Mouse (Mus musculus): ENCODE results near the gene Plcg2. TPM values are rescaled to one million over a fixed set of nuclear protein-coding genes. Genes with fewer than 3 reads are reported as not detected.

The Plcg2 gene
- polyA plus RNA-seq, 2 experiments, result 3.2 to 3.6 TPM

GRCm38 (mm10) chr8:117660358-117661031 lies 162.4 kb downstream of the Plcg2 start:
- H3K27me3 ChIP-seq (ENCODE audit: control insufficient read depth, insufficient read depth, low read length), result no peaks in the 10 kb centered on the region
- 33% methylated on average over 11 of the region's 11 CpGs for WGBS
- peak overlapping the region; percentile 19; the same call in 1 of the 2 replicates for H3K27ac ChIP-seq (replicated peaks; ENCODE audit: low read depth, low read length)
- no peak overlapping the region for H3K4me3 ChIP-seq (replicated peaks; ENCODE audit: low read length)
- H3K36me3 ChIP-seq (ENCODE audit: control insufficient read depth, insufficient read depth, low read length), result no peaks in the 10 kb centered on the region
- H3K4me1 ChIP-seq (ENCODE audit: control insufficient read depth, insufficient read depth, low read length), result peaks cover 13% of the 10 kb centered on the region
- H3K9me3 ChIP-seq (ENCODE audit: control insufficient read depth, low read length), result no peaks in the 10 kb centered on the region
- H3K4me2 ChIP-seq (replicated peaks; ENCODE audit: low read depth, low read length, severe bottlenecking), result 0 out of 2 replicates have a peak overlapping the region, but pooled peaks have one; percentile 6
- H3K9ac ChIP-seq (ENCODE audit: low read depth, low read length, severe bottlenecking), result no peak overlapping the region
- peak; percentile 90 for ATAC-seq (ENCODE audit: low FRiP score, low read depth)
- peak; percentile 68 for DNase-seq (ENCODE audit: low spot score)
- TF ChIP-seq POLR2A (IDR thresholded peaks at IDR 0.05; ENCODE audit: borderline replicate concordance, extremely low read depth, insufficient read depth, insufficient read length), result no peak

DNA sequence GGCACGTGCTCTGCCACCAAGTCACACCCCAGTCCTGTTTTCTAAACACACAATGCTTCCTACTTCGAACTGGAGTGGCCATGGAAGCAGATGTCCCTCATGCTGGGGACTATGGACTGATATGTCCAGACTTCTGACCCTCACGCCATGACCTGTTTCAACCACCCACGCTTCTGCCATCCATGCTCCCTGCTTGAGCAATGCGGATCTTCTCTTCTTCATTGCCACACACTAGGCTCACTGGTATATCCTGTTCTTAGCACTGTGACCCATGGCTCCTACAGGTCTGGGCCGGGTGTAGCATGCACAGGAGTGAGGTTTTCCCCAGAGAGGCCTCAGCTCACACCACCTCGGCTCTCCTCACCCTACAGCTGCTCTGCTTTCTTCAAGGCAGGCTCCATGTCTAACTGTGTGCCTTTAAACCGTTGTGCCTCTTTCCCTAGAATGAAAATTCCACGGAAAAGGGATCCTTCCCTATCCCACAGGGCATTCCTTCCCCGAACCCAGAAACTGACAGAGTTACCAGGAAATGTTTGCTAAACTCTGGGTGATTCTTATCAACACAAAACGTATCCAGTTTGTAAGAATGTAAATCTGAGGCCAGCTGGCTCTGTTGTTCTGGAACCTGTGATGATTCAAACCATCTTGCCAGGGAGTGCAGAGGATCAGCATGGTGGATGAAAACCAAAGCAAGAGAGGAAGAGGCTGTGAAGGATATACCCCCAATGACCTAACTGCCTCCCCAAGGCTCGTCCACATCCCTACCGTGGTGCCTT lies 169.4 kb downstream of the Plcg2 start:
- WGBS, result 80% methylated on average over 13 of the region's 13 CpGs
- H3K36me3 ChIP-seq (ENCODE audit: control insufficient read depth, insufficient read depth, low read length), result no peaks in the 10 kb centered on the region
- H3K4me2 ChIP-seq (replicated peaks; ENCODE audit: low read depth, low read length, severe bottlenecking), result no peak overlapping the region
- no peaks in the 10 kb centered on the region for H3K27me3 ChIP-seq (ENCODE audit: control insufficient read depth, insufficient read depth, low read length)
- H3K9ac ChIP-seq (ENCODE audit: low read depth, low read length, severe bottlenecking), result no peak overlapping the region
- H3K27ac ChIP-seq (replicated peaks; ENCODE audit: low read depth, low read length), result no peak overlapping the region
- H3K4me3 ChIP-seq (replicated peaks; ENCODE audit: low read length), result no peak overlapping the region
- ATAC-seq (ENCODE audit: low FRiP score, low read depth), result no peak
- TF ChIP-seq POLR2A (IDR thresholded peaks at IDR 0.05; ENCODE audit: borderline replicate concordance, extremely low read depth, insufficient read depth, insufficient read length), result no peak
- no peaks in the 10 kb centered on the region for H3K9me3 ChIP-seq (ENCODE audit: control insufficient read depth, low read length)
- no peak for DNase-seq (ENCODE audit: low spot score)
- H3K4me1 ChIP-seq (ENCODE audit: control insufficient read depth, insufficient read depth, low read length), result no peaks in the 10 kb centered on the region

DNA sequence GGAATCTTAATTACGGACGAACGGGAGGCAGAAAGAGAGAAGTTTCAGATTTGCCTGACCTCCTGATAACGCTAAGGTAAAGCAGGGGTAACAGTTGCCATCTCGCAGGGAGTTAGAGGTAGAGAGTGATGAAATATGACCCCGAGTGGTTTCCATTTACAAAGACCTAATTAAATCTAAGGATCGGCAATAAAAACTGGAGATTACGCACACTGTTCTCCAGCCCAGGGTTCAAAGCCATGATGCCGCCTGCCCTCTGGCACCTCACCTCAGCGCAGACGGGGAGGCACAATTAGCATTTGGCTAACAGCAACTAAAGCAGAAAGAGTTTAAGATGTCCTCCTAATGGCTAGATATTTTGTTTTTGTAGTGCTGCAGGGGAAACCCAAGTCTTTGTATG lies 172.4 kb downstream of the Plcg2 start:
- TF ChIP-seq POLR2A (IDR thresholded peaks at IDR 0.05; ENCODE audit: borderline replicate concordance, extremely low read depth, insufficient read depth, insufficient read length), result no peak
- Histone ChIP-seq H3K4me2 (replicated peaks; ENCODE audit: low read depth, low read length, severe bottlenecking) (peak overlapping the region; percentile 6; the same call in 1 of the 2 replicates), H3K4me1 (ENCODE audit: control insufficient read depth, insufficient read depth, low read length) (no peaks in the 10 kb centered on the region), H3K4me3 (replicated peaks; ENCODE audit: low read length) (no peak overlapping the region), H3K27ac (replicated peaks; ENCODE audit: low read depth, low read length) (no peak overlapping the region), H3K9me3 (ENCODE audit: control insufficient read depth, low read length) (no peaks in the 10 kb centered on the region), H3K36me3 (ENCODE audit: control insufficient read depth, insufficient read depth, low read length) (no peaks in the 10 kb centered on the region), H3K27me3 (ENCODE audit: control insufficient read depth, insufficient read depth, low read length) (no peaks in the 10 kb centered on the region), H3K9ac (ENCODE audit: low read depth, low read length, severe bottlenecking) (no peak overlapping the region; the same call in 1 of the 2 replicates)
- peak; percentile 27 for DNase-seq (ENCODE audit: low spot score)
- 3% methylated on average over 11 of the region's 11 CpGs for WGBS
- ATAC-seq (ENCODE audit: low FRiP score, low read depth), result no peak

GRCm38 (mm10) chr8:117672558-117672957 lies 174.5 kb downstream of the Plcg2 start:
- H3K9ac ChIP-seq (ENCODE audit: low read depth, low read length, severe bottlenecking), result no peak overlapping the region
- no peak overlapping the region for H3K4me3 ChIP-seq (replicated peaks; ENCODE audit: low read length)
- H3K36me3 ChIP-seq (ENCODE audit: control insufficient read depth, insufficient read depth, low read length), result no peaks in the 10 kb centered on the region
- no peaks in the 10 kb centered on the region for H3K4me1 ChIP-seq (ENCODE audit: control insufficient read depth, insufficient read depth, low read length)
- no peak overlapping the region for H3K4me2 ChIP-seq (replicated peaks; ENCODE audit: low read depth, low read length, severe bottlenecking)
- no peak overlapping the region for H3K27ac ChIP-seq (replicated peaks; ENCODE audit: low read depth, low read length)
- no peaks in the 10 kb centered on the region for H3K27me3 ChIP-seq (ENCODE audit: control insufficient read depth, insufficient read depth, low read length)
- DNase-seq (ENCODE audit: low spot score), result no peak
- ATAC-seq (ENCODE audit: low FRiP score, low read depth), result no peak
- TF ChIP-seq POLR2A (IDR thresholded peaks at IDR 0.05; ENCODE audit: borderline replicate concordance, extremely low read depth, insufficient read depth, insufficient read length), result no peak
- no peaks in the 10 kb centered on the region for H3K9me3 ChIP-seq (ENCODE audit: control insufficient read depth, low read length)
- 88% methylated on average over 3 of the region's 3 CpGs for WGBS

GRCm38 (mm10) chr8:117673430-117673830 lies 175.3 kb downstream of the Plcg2 start, which contains the start of gene Sdr42e1:
Sdr42e1 (minus strand) TSS chr8:117673689.
- no peaks in the 10 kb centered on the region for H3K4me1 ChIP-seq (ENCODE audit: control insufficient read depth, insufficient read depth, low read length)
- no peak for TF ChIP-seq POLR2A (IDR thresholded peaks at IDR 0.05; ENCODE audit: borderline replicate concordance, extremely low read depth, insufficient read depth, insufficient read length)
- peak within 1 kb of the TSS; percentile 79 for H3K4me2 ChIP-seq (replicated peaks; ENCODE audit: low read depth, low read length, severe bottlenecking)
- no peak for ATAC-seq (ENCODE audit: low FRiP score, low read depth)
- no peaks in the 10 kb centered on the region for H3K27me3 ChIP-seq (ENCODE audit: control insufficient read depth, insufficient read depth, low read length)
- peak within 1 kb of the TSS; percentile 52 for H3K9ac ChIP-seq (ENCODE audit: low read depth, low read length, severe bottlenecking)
- H3K27ac ChIP-seq (replicated peaks; ENCODE audit: low read depth, low read length), result no peak within 1 kb of the TSS
- 15% methylated on average over 17 of the region's 17 CpGs for WGBS
- no peaks in the 10 kb centered on the region for H3K9me3 ChIP-seq (ENCODE audit: control insufficient read depth, low read length)
- peak within 1 kb of the TSS; percentile 48 for H3K4me3 ChIP-seq (replicated peaks; ENCODE audit: low read length)
- DNase-seq (ENCODE audit: low spot score), result peak; percentile 67
- H3K36me3 ChIP-seq (ENCODE audit: control insufficient read depth, insufficient read depth, low read length), result no peaks in the 10 kb centered on the region
